Mouse (Mus musculus): ENCODE data around the gene Bbs4. TPM values are rescaled to one million over a fixed set of nuclear protein-coding genes. Genes with fewer than 3 reads are reported as not detected.
"Not testable (repeated sequence)": the region's sequence is repeated elsewhere in the genome, so short reads cannot be mapped to it uniquely, and the experiment has no call there.

Gene Bbs4
- polyA plus RNA-seq (2016; fragmentation: Nextera tagmentation; extraction: Ambion mirVana) = 25.4 and 28.7 TPM in 2 replicates

DNA sequence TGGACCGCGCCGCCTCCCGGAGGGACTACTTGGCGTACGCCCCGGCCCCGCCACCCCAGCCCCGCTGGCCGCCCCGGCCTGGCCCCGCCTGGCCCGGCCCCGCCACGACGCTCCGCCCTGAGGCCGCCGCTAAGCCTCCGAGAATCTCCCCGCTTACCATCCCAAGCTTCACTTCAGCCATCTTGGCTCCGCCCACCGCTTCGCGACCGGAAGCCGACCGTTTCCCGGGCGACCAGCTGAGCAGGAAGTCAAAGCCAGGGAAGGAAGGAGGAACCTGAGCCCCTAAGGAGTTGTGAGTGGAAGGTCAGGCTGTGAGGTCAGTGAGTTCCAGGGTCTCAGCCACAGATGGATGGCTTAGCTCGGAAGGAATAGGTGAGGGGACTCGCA, at the start of gene Bbs4:
Bbs4 (minus strand) TSS at position 256 of the 387 bp plus-strand sequence.
- Histone ChIP-seq H3K4me1 (peaks cover 9% of the 10 kb centered on the region), H3K4me3 (replicated peaks) (peak within 1 kb of the TSS; percentile 65), H3K9me3 (no peaks in the 10 kb centered on the region), H3K9ac (peak within 1 kb of the TSS; percentile 86), H3K27me3 (no peaks in the 10 kb centered on the region), H3K4me2 (peak within 1 kb of the TSS; percentile 74), H3K27ac (peak within 1 kb of the TSS; percentile 84), H3K36me3 (replicated peaks) (no peaks in the 10 kb centered on the region)
- peak; percentile 93 for ATAC-seq (ENCODE audit: low FRiP score)
- WGBS = 1% methylated on average over 32 of the region's 32 CpGs

DNA sequence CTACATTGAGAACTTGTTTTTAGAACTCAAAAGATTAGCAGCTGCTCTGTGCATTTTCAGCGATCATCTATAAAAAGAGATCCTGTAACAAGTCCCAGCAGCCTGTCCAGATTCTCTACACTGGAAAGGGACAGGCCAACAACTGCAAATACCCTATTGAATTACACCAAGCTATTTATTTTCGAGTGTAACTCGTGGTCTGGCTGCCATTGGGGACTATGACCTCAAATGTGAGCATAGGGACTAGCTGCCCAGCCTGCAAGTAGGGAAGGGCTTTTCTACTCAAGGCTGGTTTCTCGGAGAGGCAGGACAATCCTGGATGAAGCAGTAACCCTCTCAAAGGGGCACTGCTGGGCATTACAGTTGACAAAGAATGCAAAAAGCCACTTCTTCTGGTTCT, 35.8 kb upstream of the Bbs4 start:
- Histone ChIP-seq H3K9ac (no peak overlapping the region), H3K36me3 (replicated peaks) (peaks cover 28% of the 10 kb centered on the region), H3K4me3 (replicated peaks) (no peak overlapping the region), H3K9me3 (no peaks in the 10 kb centered on the region), H3K27me3 (no peaks in the 10 kb centered on the region), H3K27ac (no peak overlapping the region), H3K4me2 (no peak overlapping the region), H3K4me1 (no peaks in the 10 kb centered on the region)
- ATAC-seq (ENCODE audit: low FRiP score) = no peak
- 86% methylated on average over 4 of the region's 4 CpGs for WGBS

DNA sequence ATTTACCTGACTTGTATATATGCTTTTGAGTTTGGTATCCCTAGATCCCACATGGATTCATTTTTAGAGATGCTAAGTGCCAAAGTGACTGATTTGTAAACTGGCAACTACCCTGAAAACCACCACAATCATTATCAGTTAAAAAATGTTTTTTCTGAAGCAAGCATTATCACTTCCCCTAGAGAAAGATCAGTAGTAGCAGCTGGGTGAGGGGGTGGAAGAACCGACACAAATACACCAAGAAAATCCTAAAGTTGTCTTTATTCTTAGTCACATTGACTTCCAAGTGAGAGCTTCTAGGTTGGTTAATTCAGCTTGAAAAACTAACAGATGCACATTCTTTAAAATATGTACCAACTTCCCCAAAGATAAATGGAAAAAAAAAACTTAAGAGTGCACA, 35.0 kb upstream of the Bbs4 start:
- Histone ChIP-seq H3K27ac (no peak overlapping the region), H3K4me1 (no peaks in the 10 kb centered on the region), H3K36me3 (replicated peaks) (peaks cover 24% of the 10 kb centered on the region), H3K27me3 (no peaks in the 10 kb centered on the region), H3K4me2 (no peak overlapping the region), H3K4me3 (replicated peaks) (no peak overlapping the region), H3K9ac (no peak overlapping the region), H3K9me3 (no peaks in the 10 kb centered on the region)
- no peak for ATAC-seq (ENCODE audit: low FRiP score)
- WGBS = 91% methylated on average over 1 of the region's 1 CpGs

DNA sequence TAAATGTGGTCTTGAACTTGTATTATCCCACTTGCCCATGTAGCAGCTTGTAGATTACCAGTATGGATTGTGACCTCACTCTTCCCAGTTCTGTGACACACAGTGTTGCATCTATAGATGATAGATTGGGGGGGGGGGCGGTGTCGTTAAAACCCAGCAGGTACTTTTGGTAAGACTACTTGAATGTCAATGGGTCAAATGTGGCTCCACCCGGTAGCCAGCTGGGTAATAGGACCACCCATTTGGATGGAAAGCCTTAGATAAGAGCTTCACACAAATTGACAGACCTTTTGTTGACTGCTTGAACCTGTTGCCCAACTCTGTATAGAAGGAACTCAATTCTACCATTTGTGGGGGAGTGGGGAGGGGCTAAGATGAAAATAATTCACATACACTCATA, 34.2 kb upstream of the Bbs4 start:
- H3K36me3 ChIP-seq (replicated peaks) = peaks cover 16% of the 10 kb centered on the region
- no peaks in the 10 kb centered on the region for H3K9me3 ChIP-seq
- WGBS = 60% methylated on average over 3 of the region's 3 CpGs
- H3K4me2 ChIP-seq = no peak overlapping the region
- no peak overlapping the region for H3K27ac ChIP-seq
- no peaks in the 10 kb centered on the region for H3K27me3 ChIP-seq
- ATAC-seq (ENCODE audit: low FRiP score) = no peak
- no peak overlapping the region for H3K4me3 ChIP-seq (replicated peaks)
- no peak overlapping the region for H3K9ac ChIP-seq
- H3K4me1 ChIP-seq = no peaks in the 10 kb centered on the region

DNA sequence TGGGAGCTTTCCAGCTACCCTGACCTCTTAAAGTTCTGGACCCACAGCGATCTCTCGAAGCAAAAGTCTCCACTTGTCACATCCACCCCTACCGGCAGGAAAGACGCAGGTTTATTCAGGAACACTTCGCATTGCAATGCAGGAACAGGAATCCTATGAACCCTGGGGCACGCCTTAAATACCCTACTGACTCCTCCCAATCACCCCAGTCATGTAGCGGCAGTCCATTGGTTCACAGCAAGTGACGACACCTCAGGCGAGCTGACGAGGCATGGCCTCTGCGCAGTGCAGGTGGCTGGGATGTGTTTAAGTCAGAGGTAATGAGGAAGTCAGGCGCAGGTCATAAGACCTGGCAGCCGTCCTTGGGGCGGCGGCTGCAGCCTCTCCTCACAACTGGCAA, 22.3 kb upstream of the Bbs4 start:
- Histone ChIP-seq H3K9ac (no peak overlapping the region), H3K36me3 (replicated peaks) (no peaks in the 10 kb centered on the region), H3K4me1 (no peaks in the 10 kb centered on the region), H3K27me3 (no peaks in the 10 kb centered on the region), H3K9me3 (peaks cover 13% of the 10 kb centered on the region; the same call in 1 of the 2 replicates), H3K27ac (no peak overlapping the region), H3K4me3 (replicated peaks) (no peak overlapping the region), H3K4me2 (no peak overlapping the region)
- no peak for ATAC-seq (ENCODE audit: low FRiP score)
- 92% methylated on average over 15 of the region's 15 CpGs for WGBS

DNA sequence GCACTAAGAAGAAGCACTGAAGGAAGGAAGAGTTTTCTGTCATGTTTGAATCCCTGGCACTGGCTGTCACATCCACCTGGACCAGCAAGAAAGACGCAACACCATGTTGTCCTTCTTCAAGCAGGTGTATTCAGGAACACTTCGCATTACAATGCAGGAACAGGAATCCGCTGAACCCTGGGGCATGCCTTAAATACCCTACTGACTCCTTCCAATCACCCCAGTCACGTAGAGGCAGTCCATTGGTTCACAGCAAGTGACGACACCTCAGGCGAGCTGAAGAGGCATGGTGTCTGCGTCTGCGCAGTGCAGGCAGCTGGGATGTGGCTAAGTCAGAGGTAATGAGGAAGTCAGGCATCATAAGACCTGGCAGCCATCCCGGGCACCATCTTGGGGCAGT, 16.3 kb upstream of the Bbs4 start:
- 89% methylated on average over 9 of the region's 9 CpGs for WGBS
- no peak overlapping the region for H3K9ac ChIP-seq
- H3K4me2 ChIP-seq = no peak overlapping the region
- no peak overlapping the region for H3K27ac ChIP-seq
- H3K4me3 ChIP-seq (replicated peaks) = no peak overlapping the region
- no peaks in the 10 kb centered on the region for H3K4me1 ChIP-seq
- no peak for ATAC-seq (ENCODE audit: low FRiP score)
- no peaks in the 10 kb centered on the region for H3K27me3 ChIP-seq
- H3K36me3 ChIP-seq (replicated peaks) = no peaks in the 10 kb centered on the region
- H3K9me3 ChIP-seq = peaks cover 13% of the 10 kb centered on the region; the same call in 1 of the 2 replicates

DNA sequence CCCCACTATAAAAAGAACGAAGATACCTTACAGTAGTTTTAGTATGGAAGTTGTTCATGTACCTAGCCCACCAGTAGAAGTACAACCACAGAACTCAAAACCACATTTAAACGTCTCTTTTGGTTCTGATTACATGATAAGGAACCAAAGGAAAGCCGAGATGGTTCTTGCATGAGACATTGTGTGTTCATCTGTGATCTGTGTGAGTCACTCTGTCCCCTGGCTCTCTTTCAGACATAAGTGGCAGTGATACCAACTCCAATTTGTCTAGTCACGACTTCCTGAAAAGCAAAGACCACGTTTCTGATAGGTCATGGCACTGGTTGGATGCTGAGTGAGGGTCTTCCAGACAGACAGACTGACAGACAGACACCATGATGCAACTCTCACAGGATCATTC, 15.9 kb upstream of the Bbs4 start:
- peaks cover 13% of the 10 kb centered on the region; the same call in 1 of the 2 replicates for H3K9me3 ChIP-seq
- no peak for ATAC-seq (ENCODE audit: low FRiP score)
- no peak overlapping the region for H3K9ac ChIP-seq
- H3K4me2 ChIP-seq = no peak overlapping the region
- no peak overlapping the region for H3K4me3 ChIP-seq (replicated peaks)
- H3K27ac ChIP-seq = no peak overlapping the region
- no peaks in the 10 kb centered on the region for H3K4me1 ChIP-seq
- no peaks in the 10 kb centered on the region for H3K36me3 ChIP-seq (replicated peaks)
- no peaks in the 10 kb centered on the region for H3K27me3 ChIP-seq
- WGBS = 78% methylated on average over 5 of the region's 5 CpGs

DNA sequence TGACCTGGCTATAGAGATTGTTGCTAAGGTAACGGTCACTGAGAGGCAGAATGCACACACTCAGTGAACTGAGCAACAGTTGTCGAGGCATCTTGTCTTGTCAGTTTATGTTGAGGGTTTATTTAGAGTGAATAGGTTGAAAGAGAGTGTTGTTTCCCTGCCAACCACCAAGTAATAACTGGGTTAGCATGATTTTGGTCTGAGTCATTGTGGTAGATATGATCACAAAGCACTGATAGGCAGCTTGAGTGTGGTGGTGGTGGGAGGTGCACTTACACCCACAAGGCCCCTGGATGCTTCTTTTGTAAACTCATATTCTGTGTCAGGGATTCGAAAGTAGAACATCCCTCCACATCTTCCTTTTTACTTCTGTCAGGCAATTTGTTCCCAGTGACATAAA, 7.2 kb upstream of the Bbs4 start:
- not testable (repeated sequence) for H3K9ac ChIP-seq; H3K4me3 ChIP-seq (replicated peaks); H3K9me3 ChIP-seq; H3K4me2 ChIP-seq; ATAC-seq (ENCODE audit: low FRiP score); H3K27me3 ChIP-seq; H3K4me1 ChIP-seq; H3K36me3 ChIP-seq (replicated peaks); H3K27ac ChIP-seq
- WGBS = 92% methylated on average over 2 of the region's 3 CpGs

DNA sequence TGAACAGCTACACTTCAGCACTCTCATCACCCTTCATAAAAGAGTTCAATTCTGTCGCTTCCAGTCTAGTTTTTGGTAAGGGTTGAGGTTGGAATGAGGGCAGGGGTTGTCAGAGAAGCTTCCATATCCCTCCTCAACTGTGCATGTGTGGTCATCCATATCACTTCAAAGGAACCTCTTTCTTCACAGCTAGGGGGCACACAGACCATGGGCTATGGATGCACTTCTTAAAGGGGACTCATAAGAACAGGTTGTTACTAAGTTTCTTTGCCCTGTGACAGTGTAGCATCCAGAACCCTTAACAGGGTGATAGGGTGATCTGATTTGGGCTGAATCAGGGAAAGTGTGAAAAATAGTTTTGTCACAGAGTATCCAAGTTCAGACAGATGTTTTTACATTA, 4.7 kb upstream of the Bbs4 start:
- H3K27me3 ChIP-seq; H3K9ac ChIP-seq; ATAC-seq (ENCODE audit: low FRiP score); H3K27ac ChIP-seq; H3K9me3 ChIP-seq; H3K4me2 ChIP-seq; H3K36me3 ChIP-seq (replicated peaks); H3K4me3 ChIP-seq (replicated peaks); H3K4me1 ChIP-seq: not testable (repeated sequence)
- WGBS = 75% methylated on average over 1 of the region's 1 CpGs

DNA sequence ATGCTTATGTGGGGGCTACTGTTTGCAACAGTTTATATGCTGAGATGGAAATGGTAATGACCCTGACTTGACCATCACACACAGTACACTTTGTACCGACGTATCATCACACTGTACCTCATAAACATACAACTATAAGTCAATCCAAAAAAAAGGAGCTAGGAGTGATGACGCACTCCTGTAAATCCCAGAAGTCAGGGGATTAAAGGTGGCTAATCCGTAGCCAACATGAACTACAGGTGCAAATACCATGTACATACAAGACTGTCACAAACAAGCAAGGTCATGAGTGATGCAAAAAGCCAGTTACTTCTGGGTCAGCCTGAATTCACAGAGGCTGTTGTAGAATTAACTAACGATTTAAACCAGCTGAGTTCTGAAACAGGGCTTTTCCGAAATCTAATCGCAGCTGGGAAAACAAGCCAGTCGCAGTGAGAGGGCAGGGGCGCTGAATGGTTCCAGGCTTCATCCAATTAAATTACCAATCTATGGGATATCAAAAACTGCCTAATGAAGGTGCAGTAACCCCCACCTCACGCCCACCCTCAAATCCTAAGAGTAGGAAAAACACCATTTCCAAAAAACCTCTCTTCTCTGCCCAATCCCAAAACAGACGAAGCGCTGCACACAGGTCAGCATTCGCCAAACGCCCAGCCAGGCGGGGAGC, 589 bp downstream of the Bbs4 start:
- ATAC-seq (ENCODE audit: low FRiP score) = peak; percentile 57; the same call in 1 of the 2 replicates
- Histone ChIP-seq H3K27me3 (no peaks in the 10 kb centered on the region), H3K4me1 (peaks cover 9% of the 10 kb centered on the region), H3K4me3 (replicated peaks) (peak overlapping the region; percentile 65), H3K27ac (peak overlapping the region; percentile 84), H3K9ac (peak overlapping the region; percentile 86), H3K4me2 (peak overlapping the region; percentile 74), H3K36me3 (replicated peaks) (no peaks in the 10 kb centered on the region), H3K9me3 (no peaks in the 10 kb centered on the region)
- 14% methylated on average over 15 of the region's 15 CpGs for WGBS

DNA sequence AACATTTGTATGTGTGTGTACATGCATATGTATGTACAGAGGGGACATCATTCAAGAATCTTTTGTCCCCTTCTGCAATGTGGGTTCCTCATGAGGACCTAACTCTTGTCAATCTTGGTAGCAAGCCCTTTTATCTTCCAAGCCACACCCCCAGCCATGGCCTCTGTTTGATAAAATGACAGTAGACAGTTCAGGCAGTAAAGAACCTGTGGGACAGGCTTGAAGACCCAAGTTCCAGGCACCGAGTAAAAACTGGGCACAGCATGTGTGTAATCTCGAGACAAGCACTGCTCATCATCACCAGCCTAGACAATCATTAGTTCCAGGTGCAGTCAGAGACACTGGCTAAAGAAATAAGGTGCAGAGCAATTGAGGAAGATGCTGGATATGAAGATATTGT, 7.1 kb downstream of the Bbs4 start:
- H3K4me1 ChIP-seq = no peaks in the 10 kb centered on the region
- no peak for ATAC-seq (ENCODE audit: low FRiP score)
- H3K27me3 ChIP-seq = no peaks in the 10 kb centered on the region
- H3K36me3 ChIP-seq (replicated peaks) = peaks cover 28% of the 10 kb centered on the region
- H3K27ac ChIP-seq = no peak overlapping the region
- H3K9me3 ChIP-seq = 0 out of 2 replicates have a peak, but pooled peaks cover 4% of the 10 kb centered on the region
- no peak overlapping the region for H3K9ac ChIP-seq
- no peak overlapping the region for H3K4me3 ChIP-seq (replicated peaks)
- H3K4me2 ChIP-seq = no peak overlapping the region
- 87% methylated on average over 2 of the region's 2 CpGs for WGBS

DNA sequence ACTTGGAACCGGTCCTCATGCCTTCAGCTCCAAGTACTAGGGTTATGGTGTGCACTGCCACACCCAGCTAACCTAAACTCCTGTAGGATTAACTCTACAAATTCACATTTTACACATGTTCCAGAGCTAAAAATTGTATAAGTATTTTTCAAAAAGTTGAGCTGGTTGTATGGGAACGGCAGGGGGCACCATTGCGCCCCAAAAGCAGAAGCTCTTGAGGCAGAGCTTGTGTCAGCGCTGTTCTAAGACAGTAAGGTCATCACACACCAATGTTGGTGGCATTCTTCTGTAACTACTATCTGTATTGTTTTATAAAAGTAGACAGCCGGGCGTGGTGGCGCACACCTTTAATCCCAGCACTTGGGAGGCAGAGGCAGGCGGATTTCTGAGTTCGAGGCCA, 13.3 kb downstream of the Bbs4 start:
- Histone ChIP-seq H3K36me3 (replicated peaks) (peaks cover 33% of the 10 kb centered on the region), H3K9me3 (0 out of 2 replicates have a peak, but pooled peaks cover 4% of the 10 kb centered on the region), H3K27ac (no peak overlapping the region), H3K27me3 (no peaks in the 10 kb centered on the region), H3K4me3 (replicated peaks) (no peak overlapping the region), H3K4me1 (no peaks in the 10 kb centered on the region), H3K9ac (no peak overlapping the region), H3K4me2 (no peak overlapping the region)
- 88% methylated on average over 9 of the region's 9 CpGs for WGBS
- no peak for ATAC-seq (ENCODE audit: low FRiP score)

DNA sequence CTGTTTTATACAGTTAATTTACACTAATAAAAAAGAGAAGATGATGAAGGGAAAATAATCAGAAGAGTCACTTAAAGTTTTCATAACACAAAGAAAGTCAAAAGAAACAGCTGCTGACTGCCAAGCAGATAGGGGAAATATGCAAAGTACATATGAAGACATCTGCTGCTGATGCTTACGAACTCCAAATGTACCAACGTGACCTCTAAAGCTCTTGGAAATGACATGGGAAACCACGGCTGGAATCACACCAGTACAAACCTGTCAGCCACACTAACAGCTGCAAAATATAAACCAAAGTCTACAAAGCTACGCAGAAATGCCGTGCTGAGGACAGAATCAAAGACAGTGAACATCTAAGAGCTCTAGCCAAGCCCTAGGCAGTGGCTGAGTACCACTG, 14.2 kb downstream of the Bbs4 start:
- Histone ChIP-seq H3K4me2 (no peak overlapping the region), H3K36me3 (replicated peaks) (peaks cover 33% of the 10 kb centered on the region), H3K9ac (no peak overlapping the region), H3K27me3 (no peaks in the 10 kb centered on the region), H3K4me1 (no peaks in the 10 kb centered on the region), H3K9me3 (0 out of 2 replicates have a peak, but pooled peaks cover 4% of the 10 kb centered on the region), H3K27ac (no peak overlapping the region), H3K4me3 (replicated peaks) (no peak overlapping the region)
- whole genome bisulfite sequencing = 89% methylated on average over 5 of the region's 5 CpGs
- ATAC-seq (ENCODE audit: low FRiP score) = no peak

Data from forebrain, embryonic 12.5 days (tissue).